Mouse (Mus musculus) intestine, postnatal 0 days (tissue): ENCODE data around the gene Col6a4. TPM values are rescaled to one million over a fixed set of nuclear protein-coding genes. Genes with fewer than 3 reads are reported as not detected.

Experiments used
- ATAC-seq: fragments of 200-750 bp; cut with Nextera tagmentation; 2 replicates; pipeline ENCODE4 v1.8.0; 2017; ENCODE audit warnings: mild to moderate bottlenecking, moderate TSS enrichment, moderate library complexity
- H3K27ac ChIP-seq: fragments of 300-500 bp; sonication (generic); 2 replicates; pipeline ENCODE4 v1.5.1; 2014; ENCODE audit warnings: mild to moderate bottlenecking, low read depth, low read length, moderate library complexity
- H3K27me3 ChIP-seq: fragments of 300-500 bp; sonication (generic); replicated peaks from 2 replicates; pipeline ENCODE4 v1.6.1; 2014; ENCODE audit warnings: low read length, mixed read lengths; ENCODE audit not compliant: control insufficient read depth, insufficient read depth
- H3K36me3 ChIP-seq: fragments of 300-500 bp; sonication (generic); 2 replicates; pipeline ENCODE4 v1.6.1; 2014; ENCODE audit warnings: mild to moderate bottlenecking, moderate library complexity; ENCODE audit not compliant: control insufficient read depth, insufficient read depth
- H3K4me1 ChIP-seq: fragments of 300-500 bp; sonication (generic); replicated peaks from 2 replicates; pipeline ENCODE4 v1.6.1; 2014; ENCODE audit warnings: antibody characterized with exemption, low read length, mixed read lengths; ENCODE audit not compliant: control insufficient read depth, insufficient read depth
- H3K4me2 ChIP-seq: fragments of 300-500 bp; sonication (generic); replicated peaks from 2 replicates; pipeline ENCODE4 v1.6.1; 2014; ENCODE audit warnings: low read depth, mild to moderate bottlenecking, moderate library complexity
- H3K4me3 ChIP-seq: fragments of 300-500 bp; sonication (generic); 2 replicates; pipeline ENCODE4 v1.5.1; 2014; ENCODE audit warnings: low read depth, low read length
- H3K9ac ChIP-seq: fragments of 300-500 bp; sonication (generic); 2 replicates; pipeline ENCODE4 v1.6.1; 2014; ENCODE audit warnings: mild to moderate bottlenecking, low read depth, low read length
- H3K9me3 ChIP-seq: fragments of 300-500 bp; sonication (generic); 2 replicates; pipeline ENCODE4 v1.6.1; 2016; ENCODE audit warnings: mixed run types; ENCODE audit not compliant: control insufficient read depth
- CTCF ChIP-seq: sonication (generic); IDR thresholded peaks from 2 replicates; pipeline ENCODE4 v1.5.1; 2016; ENCODE audit warnings: low read depth, mild to moderate bottlenecking, control low read depth, antibody characterized with exemption, moderate library complexity
- WGBS: fragments of 180-500 bp; shearing (Covaris S2); extraction: QIAGEN DNeasy Blood & Tissue Kit; methylation state at CpG from one replicate; pipeline ENCODE4 v1.1.7; 2014; 5-methylcytosine and 5-hydroxymethylcytosine counted together
- polyA plus RNA-seq: library from polyadenylated mRNA; unstranded; fragments of >200 nt; fragmentation: Nextera tagmentation; extraction: Ambion mirVana; gene quantifications from 2 replicates; pipeline ENCODE4 v1.2.1, GENCODE M21; 2015

The Col6a4 gene
- polyA plus RNA-seq, 1 experiment from 2014 or later = 39.8 TPM

GRCm38 (mm10) chr9:106129072-106129471 is 32.5 kb upstream of the Col6a4 start:
- H3K36me3 ChIP-seq = no peaks in the 10 kb centered on the region

GRCm38 (mm10) chr9:106126786-106127251 is 30.2 kb upstream of the Col6a4 start:
- no peaks in the 10 kb centered on the region for H3K27me3 ChIP-seq
- ATAC-seq = no peak
- H3K9me3 ChIP-seq = no peaks in the 10 kb centered on the region
- 58% methylated on average over 2 of the region's 2 CpGs for WGBS
- H3K4me2 ChIP-seq = no peak overlapping the region
- no peaks in the 10 kb centered on the region for H3K4me1 ChIP-seq
- H3K4me3 ChIP-seq = no peak overlapping the region
- no peaks in the 10 kb centered on the region for H3K36me3 ChIP-seq
- no peak for TF ChIP-seq CTCF
- H3K9ac ChIP-seq = no peak overlapping the region
- H3K27ac ChIP-seq = no peak overlapping the region

More at GRCm38 (mm10) chr9:106129072-106129471, 32.5 kb upstream of the Col6a4 start:
- 79% methylated on average over 2 of the region's 2 CpGs for WGBS
- H3K27me3 ChIP-seq = no peaks in the 10 kb centered on the region
- no peak for TF ChIP-seq CTCF
- no peaks in the 10 kb centered on the region for H3K9me3 ChIP-seq
- no peaks in the 10 kb centered on the region for H3K4me1 ChIP-seq
- no peak overlapping the region for H3K9ac ChIP-seq
- no peak overlapping the region for H3K4me2 ChIP-seq
- no peak for ATAC-seq
- H3K4me3 ChIP-seq = no peak overlapping the region
- H3K27ac ChIP-seq = no peak overlapping the region

GRCm38 (mm10) chr9:106123599-106123998 is 27.0 kb upstream of the Col6a4 start:
- no peak overlapping the region for H3K27ac ChIP-seq
- TF ChIP-seq CTCF = peak; percentile 82
- H3K9me3 ChIP-seq = no peaks in the 10 kb centered on the region
- 42% methylated on average over 4 of the region's 4 CpGs for WGBS
- no peak overlapping the region for H3K4me2 ChIP-seq
- H3K27me3 ChIP-seq = no peaks in the 10 kb centered on the region
- H3K4me1 ChIP-seq = no peaks in the 10 kb centered on the region
- H3K36me3 ChIP-seq = no peaks in the 10 kb centered on the region
- no peak for ATAC-seq
- H3K4me3 ChIP-seq = no peak overlapping the region
- H3K9ac ChIP-seq = no peak overlapping the region

- Histone ChIP-seq H3K4me2 (no peak overlapping the region), H3K36me3 (no peaks in the 10 kb centered on the region), H3K9me3 (no peaks in the 10 kb centered on the region), H3K4me1 (no peaks in the 10 kb centered on the region), H3K27ac (no peak overlapping the region), H3K4me3 (no peak overlapping the region), H3K9ac (no peak overlapping the region), H3K27me3 (no peaks in the 10 kb centered on the region)
- TF ChIP-seq CTCF = no peak
- no peak for ATAC-seq
- WGBS = 81% methylated on average over 9 of the region's 9 CpGs
Measured at GRCm38 (mm10) chr9:106119075-106119474, 22.5 kb upstream of the Col6a4 start.

- WGBS = 30% methylated on average over 13 of the region's 13 CpGs
- Histone ChIP-seq H3K4me1 (no peaks in the 10 kb centered on the region), H3K27ac (no peak overlapping the region), H3K9me3 (no peaks in the 10 kb centered on the region), H3K27me3 (no peaks in the 10 kb centered on the region), H3K4me3 (no peak overlapping the region), H3K4me2 (no peak overlapping the region), H3K9ac (no peak overlapping the region), H3K36me3 (no peaks in the 10 kb centered on the region)
- TF ChIP-seq CTCF = no peak
- ATAC-seq = no peak
Measured at GRCm38 (mm10) chr9:106115801-106116424, 19.3 kb upstream of the Col6a4 start.

GRCm38 (mm10) chr9:106112770-106113423 is 16.3 kb upstream of the Col6a4 start:
- WGBS = 25% methylated on average over 10 of the region's 10 CpGs
- Histone ChIP-seq H3K9me3 (no peaks in the 10 kb centered on the region), H3K4me2 (no peak overlapping the region), H3K4me3 (no peak overlapping the region), H3K27me3 (no peaks in the 10 kb centered on the region), H3K27ac (no peak overlapping the region), H3K4me1 (no peaks in the 10 kb centered on the region), H3K36me3 (no peaks in the 10 kb centered on the region), H3K9ac (no peak overlapping the region)
- 0 out of 2 replicates have a peak, but pooled peaks have one; percentile 47 for ATAC-seq
- peak; percentile 93 for TF ChIP-seq CTCF
